Mouse (Mus musculus): ENCODE data around the gene Rasgrp3. TPM values are rescaled to one million over a fixed set of nuclear protein-coding genes. Genes with fewer than 3 reads are reported as not detected.

Gene Rasgrp3
- polyA plus RNA-seq, 1 experiment: not detected

DNA sequence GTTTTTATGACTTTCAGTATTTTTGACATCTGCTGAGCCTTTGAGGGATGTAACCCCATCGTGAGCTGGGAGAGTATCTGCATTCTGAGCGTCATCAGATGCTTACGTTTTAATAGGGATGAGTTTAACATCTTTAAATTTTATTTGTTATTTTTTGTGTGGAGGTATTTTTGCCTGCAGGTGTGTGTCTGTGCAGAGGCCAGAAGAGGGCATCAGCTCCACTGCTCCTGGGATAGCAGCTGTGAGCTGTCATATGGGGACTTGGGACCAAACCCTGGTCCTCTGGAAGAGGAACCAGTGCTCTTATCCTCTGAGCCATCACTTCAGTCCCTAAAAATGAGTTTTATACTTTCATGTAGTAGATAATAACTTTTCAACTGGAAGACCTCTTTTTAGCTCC, 12.6 kb downstream of the Rasgrp3 start:
- TF ChIP-seq GATA1 (IDR thresholded peaks at IDR 0.05; ENCODE audit: low read length): no peak

DNA sequence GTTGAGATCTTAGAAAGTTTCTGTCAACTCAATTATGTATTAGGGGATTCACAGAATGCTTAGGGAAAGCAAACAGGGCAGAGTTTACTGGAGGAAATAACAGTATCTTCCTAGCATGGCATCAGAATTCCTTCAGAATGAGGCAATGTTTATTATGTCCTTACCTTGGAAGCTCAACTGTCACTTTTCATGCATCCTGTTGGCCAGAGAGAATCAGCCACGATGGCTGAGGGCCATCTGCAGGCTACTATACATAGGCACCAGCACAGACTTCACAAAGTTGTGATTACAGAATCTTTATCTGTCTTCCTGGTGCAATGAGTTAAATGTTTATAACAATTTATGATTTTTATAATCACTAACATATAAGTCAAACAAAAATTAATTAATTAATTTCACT, 13.3 kb downstream of the Rasgrp3 start:
- TF ChIP-seq GATA1 (IDR thresholded peaks at IDR 0.05; ENCODE audit: low read length): no peak

DNA sequence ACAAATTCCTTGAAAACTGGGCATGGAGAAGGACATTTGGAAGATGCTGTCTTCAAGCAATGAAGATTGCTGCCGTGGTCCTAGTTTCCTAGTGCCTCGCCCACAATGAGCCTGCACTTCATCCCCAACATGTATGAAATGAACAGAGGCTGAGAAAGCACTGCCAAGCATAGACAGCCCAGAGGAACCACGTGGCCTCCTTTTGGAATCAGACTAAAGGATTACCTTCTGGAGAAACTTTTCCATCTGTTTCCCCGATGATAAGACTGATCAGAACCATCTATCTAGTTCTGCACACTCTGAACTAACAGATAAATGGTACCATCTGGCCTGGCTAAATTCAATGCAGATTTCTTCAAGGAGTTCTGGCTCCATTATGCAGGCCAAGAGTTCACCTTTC, 16.6 kb downstream of the Rasgrp3 start:
- no peak for TF ChIP-seq GATA1 (IDR thresholded peaks at IDR 0.05; ENCODE audit: low read length)

DNA sequence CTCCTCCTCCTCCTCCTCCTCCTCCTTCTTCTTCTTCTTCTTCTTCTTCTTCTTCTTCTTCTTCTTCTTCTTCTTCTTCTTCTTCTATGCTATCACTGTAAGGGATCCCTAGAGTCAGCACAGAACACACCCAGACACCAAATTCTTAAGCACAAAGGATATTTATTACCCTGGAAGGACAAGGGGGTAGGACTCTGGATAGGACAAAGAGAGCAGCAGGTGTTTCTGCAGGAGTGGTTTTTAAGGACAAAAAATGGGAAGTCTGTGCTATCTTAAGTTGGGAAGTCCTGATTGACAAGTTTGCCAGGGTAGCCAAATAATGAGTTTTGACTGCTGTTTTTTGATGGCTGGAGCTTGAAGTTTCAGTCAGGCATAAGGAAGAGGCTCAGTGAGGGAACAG, 17.9 kb downstream of the Rasgrp3 start:
- no peak for TF ChIP-seq GATA1 (IDR thresholded peaks at IDR 0.05; ENCODE audit: low read length)

DNA sequence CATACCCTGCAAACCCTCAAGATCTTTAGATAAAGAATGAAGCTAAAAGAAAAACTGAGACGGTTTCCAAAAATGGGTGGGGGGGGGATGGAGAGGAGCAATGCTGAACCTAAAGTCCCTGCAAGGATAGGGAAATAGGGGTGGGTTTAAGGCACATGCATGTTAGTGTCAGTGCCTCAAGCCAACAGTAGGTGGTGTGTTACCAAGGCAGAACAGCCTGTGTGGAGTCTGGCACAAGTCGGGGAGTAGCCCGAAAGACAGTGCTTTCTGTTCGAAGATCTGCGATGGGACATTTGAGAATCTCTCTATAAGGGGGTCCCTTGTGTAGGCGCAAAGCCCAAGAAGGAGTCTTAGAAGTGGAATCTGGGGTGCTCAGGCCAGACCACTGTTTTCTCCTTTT, 24.9 kb downstream of the Rasgrp3 start:
- no peak for TF ChIP-seq GATA1 (IDR thresholded peaks at IDR 0.05; ENCODE audit: low read length)

DNA sequence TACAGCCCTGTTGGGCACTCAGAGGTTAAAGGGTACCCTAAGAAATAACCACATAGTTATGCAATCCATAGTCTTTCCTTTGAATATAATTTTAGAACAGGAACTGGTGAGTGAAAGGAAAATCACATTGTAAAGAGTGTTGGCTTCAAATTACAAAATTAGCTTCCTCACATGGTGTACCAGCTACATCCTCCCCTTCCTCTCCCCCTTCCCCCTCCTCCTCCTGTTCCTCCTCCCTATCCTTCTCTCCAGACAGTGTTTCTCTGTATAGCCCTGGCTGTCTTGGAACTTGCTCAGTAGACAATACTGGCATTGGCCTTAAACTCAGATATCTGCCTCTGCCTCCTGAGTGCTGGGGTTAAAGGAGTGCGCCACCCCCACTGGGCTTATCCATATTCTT, 26.1 kb downstream of the Rasgrp3 start:
- no peak for TF ChIP-seq GATA1 (IDR thresholded peaks at IDR 0.05; ENCODE audit: low read length)

DNA sequence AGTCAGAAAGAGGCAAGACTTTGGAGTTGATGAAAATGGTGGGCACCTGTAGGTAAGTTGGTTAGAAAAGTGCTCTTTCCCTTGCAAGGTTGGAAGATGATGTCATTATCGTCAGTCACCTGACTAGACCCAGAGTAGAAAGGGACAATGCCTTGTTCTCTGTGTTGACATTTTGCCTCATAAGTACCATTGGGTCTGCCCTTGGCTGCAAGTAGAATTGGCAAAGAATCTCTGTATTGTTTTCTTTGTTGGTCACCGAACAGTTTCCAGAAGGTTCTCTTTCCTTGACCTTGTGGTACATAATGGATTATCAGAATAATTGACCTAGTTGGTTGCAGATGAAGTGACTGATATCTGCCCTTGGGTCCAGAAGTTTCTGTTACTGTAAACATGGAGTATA, 27.9 kb downstream of the Rasgrp3 start:
- no peak for TF ChIP-seq GATA1 (IDR thresholded peaks at IDR 0.05; ENCODE audit: low read length)

DNA sequence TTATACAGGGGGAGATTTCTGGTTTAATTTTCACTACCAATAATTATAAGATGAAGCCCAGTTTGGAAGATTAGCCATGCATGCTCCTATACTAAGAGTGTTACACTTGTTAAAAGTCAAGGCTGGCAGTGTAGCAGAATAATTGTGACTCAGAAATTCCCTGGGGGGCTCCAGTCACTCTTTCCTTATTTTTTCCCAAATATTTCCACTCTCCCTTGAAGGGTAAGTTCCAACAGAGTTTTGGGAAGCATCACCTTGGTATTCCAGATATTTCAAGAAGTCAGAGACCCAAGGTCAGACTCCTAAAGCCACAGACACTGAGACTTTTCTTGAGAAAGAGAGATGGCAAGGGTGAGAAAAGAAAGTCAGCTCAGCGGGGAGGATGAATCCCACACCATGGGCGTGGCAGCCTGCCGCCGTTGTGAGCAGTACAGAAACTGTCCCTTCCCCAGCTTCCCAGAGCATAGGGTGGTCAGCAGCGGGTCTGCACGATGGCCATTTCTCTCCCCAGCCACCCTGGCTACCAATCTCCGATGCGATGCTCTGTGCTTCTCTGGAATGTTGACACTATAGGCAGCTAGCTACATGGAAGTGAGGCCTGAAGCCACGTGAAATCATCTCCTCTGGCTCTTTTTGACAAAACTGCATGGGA, 28.8 kb downstream of the Rasgrp3 start:
- no peak for TF ChIP-seq GATA1 (IDR thresholded peaks at IDR 0.05; ENCODE audit: low read length)

DNA sequence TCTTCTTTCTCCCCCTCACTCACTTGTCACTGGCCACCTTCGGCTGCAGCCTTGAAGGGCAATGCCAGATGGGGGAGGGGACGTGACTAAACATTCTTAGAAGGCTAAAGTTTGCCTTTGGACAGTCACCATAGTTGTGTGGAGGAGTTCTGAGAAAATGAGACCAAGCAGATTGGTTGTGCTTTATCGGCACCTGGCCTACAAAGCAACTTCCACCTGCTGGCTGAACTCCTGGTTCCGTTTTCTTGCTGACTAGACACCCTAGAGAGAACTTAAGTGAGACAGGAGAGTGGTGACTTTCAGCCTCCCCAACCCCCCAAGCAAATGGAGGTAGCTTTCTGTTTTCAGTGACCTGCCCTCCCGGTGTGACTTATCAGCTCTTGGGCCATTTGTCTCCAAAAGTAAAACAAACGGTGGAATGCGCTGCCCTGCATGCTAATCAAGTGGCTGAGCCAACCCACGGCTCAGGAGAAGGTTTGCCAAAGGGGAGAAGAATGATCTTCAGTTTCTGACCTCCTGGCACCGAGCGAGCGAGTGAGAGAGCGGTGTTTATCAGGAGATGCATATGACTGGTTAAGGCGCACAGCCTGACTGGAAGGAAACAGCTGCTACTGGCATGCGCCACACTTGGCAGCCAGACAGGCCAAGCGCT, 29.4 kb downstream of the Rasgrp3 start:
- no peak for TF ChIP-seq GATA1 (IDR thresholded peaks at IDR 0.05; ENCODE audit: low read length)

DNA sequence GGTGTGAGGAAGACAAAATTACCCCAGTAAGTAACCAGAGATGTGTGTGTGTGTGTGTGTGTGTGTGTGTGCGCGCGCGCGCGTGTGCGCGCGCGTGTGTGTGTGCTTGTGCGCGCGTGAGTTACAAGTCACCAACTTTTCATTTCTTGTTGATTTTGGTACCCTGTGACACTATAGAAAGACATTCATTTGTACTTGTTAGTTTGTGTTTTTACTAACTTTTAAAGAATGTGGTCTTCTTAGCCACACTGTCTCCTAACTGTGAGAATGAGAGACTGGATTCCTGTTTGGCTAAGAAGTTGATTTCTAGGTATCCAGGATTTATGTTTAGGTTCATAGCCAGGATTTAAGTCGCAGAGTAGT, 29.9 kb downstream of the Rasgrp3 start:
- TF ChIP-seq GATA1 (IDR thresholded peaks at IDR 0.05; ENCODE audit: low read length): no peak

DNA sequence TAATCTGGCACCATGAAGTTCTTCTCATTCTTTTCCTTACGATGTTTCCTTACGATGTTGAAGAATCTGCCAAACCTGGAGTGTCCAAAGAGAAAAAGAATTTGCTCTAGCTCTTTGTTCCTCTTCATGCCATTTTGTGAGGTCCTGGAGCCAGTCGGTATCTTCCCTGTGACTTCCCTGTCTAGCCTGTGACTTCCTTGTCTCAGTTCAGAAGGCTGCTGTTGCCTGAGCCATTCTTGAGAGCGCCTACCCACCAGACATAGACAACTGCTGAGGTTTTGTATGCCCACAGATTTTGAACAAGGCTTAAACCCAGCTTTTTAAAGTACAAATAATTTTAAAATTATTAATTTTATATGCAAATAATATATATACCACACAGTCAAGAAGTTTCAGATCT, 31.3 kb downstream of the Rasgrp3 start:
- no peak for TF ChIP-seq GATA1 (IDR thresholded peaks at IDR 0.05; ENCODE audit: low read length)

DNA sequence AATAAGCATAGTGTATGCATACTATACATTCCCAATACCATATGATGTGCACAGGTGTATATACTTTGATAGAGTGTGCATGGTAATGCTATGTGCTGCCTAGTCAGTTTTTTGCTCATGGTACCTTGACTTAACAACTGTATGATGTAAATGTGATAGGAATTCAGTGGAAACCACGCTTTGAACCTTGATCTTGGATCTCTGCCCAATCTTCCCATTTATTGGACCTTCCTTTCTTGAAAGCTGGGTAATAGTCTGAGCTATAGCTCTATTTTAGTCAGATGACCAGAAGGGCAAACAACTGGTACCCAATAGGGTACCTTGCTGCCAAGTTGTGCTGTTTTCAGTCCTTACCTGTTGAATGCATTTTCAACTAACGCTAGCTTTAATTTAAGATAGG, 31.8 kb downstream of the Rasgrp3 start:
- TF ChIP-seq GATA1 (IDR thresholded peaks at IDR 0.05; ENCODE audit: low read length): no peak

DNA sequence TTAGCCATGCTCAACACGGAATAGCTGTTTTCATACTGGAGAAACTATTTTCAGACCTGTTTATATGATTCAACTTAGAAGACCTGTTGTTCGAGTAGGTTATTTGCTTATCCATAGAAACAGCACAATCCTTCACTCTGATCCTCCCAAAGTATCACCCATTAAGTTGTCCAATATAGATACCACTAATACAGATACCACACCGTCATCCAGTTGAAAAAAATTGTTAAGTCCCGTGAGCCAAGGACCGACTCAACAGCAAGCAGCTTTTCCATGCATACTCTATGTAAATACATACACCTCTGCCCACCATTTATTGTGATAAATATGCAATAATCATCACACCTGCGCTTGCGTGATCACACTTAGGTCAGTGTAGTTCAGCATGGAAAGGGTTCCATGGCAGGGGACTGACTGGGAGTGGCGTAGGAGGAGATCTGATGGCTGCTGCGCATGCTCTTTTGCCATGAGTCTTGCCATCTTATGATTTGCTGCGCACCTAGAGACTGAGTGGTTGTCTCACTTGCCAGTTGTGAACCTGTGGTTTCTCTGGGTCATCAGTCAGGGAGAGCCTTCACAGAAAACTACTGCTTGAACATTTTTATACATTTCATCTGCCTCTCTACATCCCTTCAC, 32.9 kb downstream of the Rasgrp3 start:
- TF ChIP-seq GATA1 (IDR thresholded peaks at IDR 0.05; ENCODE audit: low read length): no peak

DNA sequence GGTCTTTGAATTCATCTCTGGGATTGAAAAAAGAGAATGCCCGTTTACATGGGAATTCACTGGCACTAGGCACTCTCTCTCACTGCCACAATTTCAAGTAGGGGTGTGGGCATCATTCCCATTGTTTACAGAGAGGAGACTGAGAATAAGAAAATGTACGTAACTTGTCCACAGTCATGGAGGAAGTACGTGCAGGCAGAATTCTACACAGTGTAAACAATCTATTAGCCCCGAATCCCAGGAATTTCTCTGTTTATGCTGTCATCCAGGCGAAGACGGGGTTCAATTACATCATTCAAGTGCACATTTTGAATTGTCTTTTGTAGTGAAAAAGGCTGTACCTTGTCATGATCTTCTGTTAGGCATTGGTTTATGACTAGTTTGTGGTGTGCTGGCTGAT, 34.6 kb downstream of the Rasgrp3 start:
- TF ChIP-seq GATA1 (IDR thresholded peaks at IDR 0.05; ENCODE audit: low read length): no peak

DNA sequence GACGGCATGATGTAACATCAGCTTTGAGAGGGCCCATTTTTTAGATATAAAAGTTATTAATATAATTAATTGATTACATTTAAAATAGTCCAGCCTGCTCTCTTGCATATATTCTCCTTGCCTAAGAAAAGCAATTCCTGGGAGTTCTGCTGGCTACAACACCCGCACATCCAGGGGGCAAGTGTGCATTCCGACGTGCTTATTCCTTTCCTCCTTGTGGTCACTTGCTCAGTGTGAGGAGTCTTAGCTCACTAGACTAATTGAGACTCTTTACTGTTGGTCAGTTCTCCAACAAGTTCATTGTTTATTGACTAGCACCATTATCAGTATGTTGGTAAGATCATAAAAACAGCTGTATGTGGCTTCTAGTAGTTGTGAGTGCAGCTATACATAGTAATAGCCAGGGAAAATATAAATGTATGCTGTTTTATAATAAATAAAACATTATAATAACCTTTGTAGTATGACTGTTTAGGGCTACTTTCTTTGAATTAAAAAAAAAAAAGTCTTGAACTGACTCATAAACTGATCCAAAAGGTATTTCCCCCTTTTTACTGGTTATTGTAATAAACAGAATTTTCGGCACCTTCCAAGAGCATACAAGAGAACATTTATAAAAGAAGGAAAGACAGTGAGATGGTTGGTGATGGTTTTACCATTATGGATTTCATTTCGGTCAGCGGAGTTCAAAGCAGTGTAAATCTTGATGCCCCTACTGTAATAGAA, 35.4 kb downstream of the Rasgrp3 start:
- no peak for TF ChIP-seq GATA1 (IDR thresholded peaks at IDR 0.05; ENCODE audit: low read length)

DNA sequence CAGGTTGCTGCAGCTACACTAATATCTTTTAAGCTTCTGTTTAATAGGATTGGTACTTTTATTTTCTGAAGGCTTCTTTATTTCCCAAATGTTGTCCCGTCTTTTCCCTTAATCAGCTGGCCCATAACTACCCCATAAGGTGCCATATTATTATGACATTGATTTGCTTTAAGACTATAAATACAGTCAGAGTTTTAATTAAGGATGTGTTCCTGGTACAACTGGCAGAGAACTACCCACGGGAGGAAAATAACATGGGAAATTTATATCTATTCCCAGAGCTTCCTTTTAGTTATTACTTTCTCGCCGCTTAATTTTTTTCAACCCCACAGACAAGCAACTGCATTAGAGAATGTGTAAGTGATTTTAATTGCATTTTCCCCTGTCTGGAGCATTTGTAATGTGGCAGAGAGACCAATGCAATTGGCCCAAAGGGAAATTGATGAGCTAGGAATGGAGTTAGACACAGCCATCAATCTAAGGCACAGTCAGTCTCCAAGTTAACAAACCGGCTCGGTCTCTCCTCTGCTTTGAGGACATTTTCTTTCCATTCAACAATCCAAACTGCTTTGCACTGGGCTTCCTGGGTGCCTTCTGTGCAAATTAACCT, 36.1 kb downstream of the Rasgrp3 start:
- no peak for TF ChIP-seq GATA1 (IDR thresholded peaks at IDR 0.05; ENCODE audit: low read length)

Measured in G1E-ER4 (cell line).